Mouse (Mus musculus) spleen, adult 2 months (tissue): ENCODE measurements around the gene Prelp.

Source experiments
- CTCF ChIP-seq: fragments of 200-500 bp; IDR thresholded peaks from 2 replicates; pipeline ENCODE4 v1.5.1; 2011; ENCODE audit warnings: mild to moderate bottlenecking, inconsistent platforms; ENCODE audit not compliant: insufficient read depth, insufficient read length, insufficient replicate concordance; ENCODE audit errors: extremely low read depth
- POLR2A ChIP-seq: fragments of 200-500 bp; IDR thresholded peaks from 2 replicates; pipeline ENCODE4 v1.6.1; 2011; ENCODE audit warnings: low read depth, low read length, inconsistent platforms

DNA sequence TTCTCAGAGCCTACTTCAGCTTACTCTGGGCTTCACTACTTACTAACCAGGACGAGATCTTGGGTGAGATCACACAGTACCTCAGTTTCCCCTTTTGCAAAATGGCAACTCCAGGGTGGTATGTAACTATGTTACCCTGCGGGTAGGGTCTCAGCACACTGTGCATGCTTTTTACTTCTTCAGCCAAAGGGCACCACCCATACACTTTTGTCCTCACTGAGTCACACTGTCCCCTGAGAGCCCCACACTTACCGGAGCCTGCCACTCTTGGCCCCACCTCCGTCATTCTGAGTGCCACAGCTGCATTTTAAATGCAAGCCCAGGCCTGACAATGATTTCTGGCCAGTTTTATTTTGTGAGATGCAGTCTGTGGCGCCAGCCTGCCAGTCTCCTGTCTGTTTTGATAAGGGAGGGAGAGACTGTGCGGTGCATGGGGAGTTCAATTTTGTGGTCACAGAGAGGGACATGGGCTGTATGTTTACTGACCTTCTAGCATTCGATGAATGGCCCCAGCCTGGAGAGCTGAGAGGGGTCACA lies 46.3 kb upstream of the Prelp start:
- TF ChIP-seq CTCF (no peak), POLR2A (no peak)
